Mouse (Mus musculus): ENCODE data around the gene Osbp2. TPM values are rescaled to one million over a fixed set of nuclear protein-coding genes. Genes with fewer than 3 reads are reported as not detected.

Gene Osbp2
- total RNA-seq, 2 experiments from 2014 or later: 9.8 to 11.4 TPM

DNA sequence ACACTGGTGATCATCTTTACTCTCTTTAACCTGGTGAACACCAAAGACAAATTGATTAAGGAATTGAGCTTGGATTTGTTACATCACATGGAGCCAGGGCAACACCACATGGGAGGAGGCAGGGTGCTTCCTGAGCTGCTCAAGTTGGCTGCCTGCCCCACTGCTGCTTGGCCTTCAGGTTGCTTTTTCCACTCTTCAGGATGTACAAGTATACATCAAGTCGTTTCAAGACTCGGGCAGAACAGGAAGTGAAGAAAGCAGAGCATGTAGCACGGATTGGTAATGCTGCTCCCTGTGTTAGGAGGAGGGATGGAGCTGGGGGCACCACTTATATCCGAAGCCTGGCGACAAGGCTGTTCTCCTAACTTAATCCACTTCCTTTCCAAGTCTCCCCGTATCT is 186.5 kb downstream of the Osbp2 start:
- no peak for DNase-seq (ENCODE audit: low spot score)
- intact Hi-C loops (cut with DNase I): no loop called here

DNA sequence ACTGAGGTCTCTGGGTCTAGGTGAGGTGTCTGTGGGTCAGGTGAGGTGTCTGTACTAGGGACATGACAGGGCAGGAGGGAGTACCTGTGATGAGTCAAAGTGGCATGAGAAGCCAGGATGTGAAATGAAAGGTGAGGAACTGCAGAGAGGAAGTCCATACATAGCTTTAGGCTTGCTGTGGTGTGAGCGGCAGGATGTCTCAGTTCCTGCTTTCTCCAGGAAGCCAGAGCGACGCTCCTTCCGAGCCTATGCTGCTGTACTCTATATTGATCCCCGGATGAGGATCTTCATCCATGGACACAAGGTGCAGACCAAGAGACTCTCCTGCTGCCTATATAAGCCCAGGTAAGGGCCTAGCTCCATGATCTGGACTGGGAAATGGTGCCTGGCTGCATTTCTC is 187.3 kb downstream of the Osbp2 start:
- intact Hi-C loops (cut with DNase I): no loop called here
- DNase-seq (ENCODE audit: low spot score): no peak

DNA sequence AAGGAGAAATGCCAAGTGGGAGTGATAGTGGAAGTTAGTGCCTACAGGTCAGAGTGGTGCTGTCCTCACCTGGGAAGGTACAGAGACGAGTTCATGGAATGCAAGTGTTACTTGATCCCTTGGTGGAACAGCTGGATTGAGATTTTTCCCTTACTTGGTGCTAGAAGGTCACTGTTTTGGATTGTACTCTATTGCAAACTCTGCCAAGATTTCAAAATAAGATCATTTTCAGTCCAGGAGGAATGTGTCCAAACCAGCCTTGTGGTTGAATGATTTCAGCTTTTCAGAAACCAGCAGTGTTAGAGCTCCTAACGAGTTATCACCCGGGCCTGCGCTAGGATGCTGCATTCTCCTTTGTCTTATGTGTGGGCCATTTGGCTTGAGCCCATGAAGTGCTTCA is 189.2 kb downstream of the Osbp2 start:
- DNase-seq (ENCODE audit: low spot score): no peak
- intact Hi-C loops (cut with DNase I): no loop called here

DNA sequence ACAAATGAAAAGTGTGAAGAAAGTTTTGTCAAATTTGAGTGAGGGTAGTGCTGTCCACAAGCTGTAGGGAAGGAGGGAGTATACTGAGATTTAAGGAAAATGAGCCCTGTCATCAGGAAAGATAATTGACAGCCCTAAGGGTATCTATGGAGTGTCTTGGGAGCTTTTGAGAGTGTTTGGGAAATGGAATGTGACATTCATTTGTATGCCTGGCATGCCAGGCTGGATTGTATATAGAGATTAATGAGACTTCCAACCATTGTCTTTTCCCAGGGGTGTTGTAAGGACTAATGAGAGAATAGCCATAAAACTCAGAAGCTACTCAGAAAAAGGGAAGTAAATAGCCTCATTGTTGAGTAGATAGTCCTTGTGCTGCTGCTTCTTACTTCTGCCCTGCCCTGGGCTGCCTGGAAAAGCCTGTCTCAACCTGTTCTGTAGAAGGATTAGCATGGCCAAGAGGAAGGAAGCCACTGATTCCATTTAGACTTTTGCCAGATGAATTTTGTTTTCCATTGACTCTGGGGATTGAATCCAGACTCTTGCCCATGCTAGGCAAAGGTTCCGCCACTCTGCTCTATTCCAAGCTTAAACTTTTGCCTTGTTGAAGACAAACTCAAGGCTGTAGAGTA is 192.6 kb downstream of the Osbp2 start:
- intact Hi-C loops (cut with DNase I): no loop called here
- no peak for DNase-seq (ENCODE audit: low spot score)

DNA sequence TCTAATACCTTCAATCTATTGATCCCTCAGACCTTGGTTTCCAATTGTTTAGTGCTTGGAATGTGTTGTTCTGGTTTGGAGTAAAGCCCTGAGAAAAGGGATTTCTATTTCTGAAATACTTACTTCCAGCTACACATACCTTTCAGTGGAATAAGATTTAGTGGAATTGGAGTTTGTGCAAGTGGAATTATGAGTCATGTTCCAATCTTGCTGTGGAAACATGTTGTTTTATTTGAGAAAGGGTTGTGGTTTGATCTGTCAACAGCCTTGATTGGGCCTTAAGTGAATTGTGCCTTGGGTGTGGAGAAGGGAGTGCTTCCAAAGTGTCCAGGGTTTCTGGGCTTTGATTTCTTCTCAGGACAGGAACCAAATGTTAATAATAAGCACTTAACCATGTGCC is 193.9 kb downstream of the Osbp2 start:
- intact Hi-C loops (cut with DNase I): no loop called here
- DNase-seq (ENCODE audit: low spot score): no peak

- DNase-seq (ENCODE audit: low spot score): no peak
- intact Hi-C loops (cut with DNase I): no loop called here
Measured at GRCm38 (mm10) chr11:3668768-3669167, 194.9 kb downstream of the Osbp2 start.

DNA sequence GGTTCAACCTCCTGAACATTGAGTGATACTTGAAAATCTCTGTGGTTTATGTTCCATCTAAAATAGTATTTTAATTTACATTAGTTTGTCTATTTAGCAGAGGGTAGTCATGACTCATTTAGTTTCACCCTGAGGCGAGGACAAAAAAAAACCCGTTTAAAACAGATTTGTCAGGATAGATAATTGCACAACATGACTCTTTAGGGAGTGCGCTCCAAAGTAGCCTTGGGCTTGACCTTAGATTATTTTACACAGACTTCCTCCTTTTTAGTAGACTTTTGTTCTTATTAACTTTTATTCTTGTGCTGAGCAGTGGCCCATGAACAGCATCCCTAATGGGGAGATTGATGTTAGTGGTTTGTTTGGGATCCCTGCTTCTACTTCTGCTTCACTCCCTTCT is 196.2 kb downstream of the Osbp2 start:
- no peak for DNase-seq (ENCODE audit: low spot score)
- intact Hi-C loops (cut with DNase I): no loop called here

DNA sequence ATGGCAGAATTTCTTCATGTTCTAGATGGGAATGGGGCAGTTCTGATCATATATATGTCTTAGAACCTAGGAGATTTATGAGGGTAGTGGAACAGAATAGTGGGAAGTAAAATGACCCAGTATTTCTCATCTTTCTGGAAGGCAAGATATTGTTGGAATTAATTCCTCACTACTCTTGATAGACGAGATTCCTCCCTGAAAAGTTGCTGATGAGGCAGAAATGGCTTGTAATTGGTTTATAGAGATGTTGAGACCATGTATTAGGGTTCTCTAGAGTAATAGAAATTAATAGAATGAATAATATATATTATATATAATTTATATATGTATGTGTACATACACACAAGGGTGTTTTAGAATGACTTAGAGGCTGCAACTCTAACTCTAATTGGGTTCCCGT is 201.7 kb downstream of the Osbp2 start:
- intact Hi-C loops (cut with DNase I): no loop called here
- no peak for DNase-seq (ENCODE audit: low spot score)

Other genes with a start within 250 kb of the Osbp2 start
- 10 to 100 TPM; 22.0 to 23.9 TPM for gene Morc2a, start 214.7 kb downstream of the Osbp2 start, total RNA-seq (2021)
- under 1 TPM; 0.42 to 0.96 TPM for gene 4921536K21Rik, start 31.2 kb upstream of the Osbp2 start, total RNA-seq (2021)
- 10 to 100 TPM; 24.8 to 45.0 TPM for gene Dusp18, start 31.3 kb upstream of the Osbp2 start, total RNA-seq (2021)
- gene Slc35e4, start 50.8 kb upstream of the Osbp2 start, total RNA-seq (2021): 1 to 10 TPM; 4.4 to 5.7 TPM
- 10 to 100 TPM; 41.3 to 41.7 TPM for gene Tcn2, start 68.3 kb upstream of the Osbp2 start, total RNA-seq (2021)
- 10 to 100 TPM; 28.1 to 29.8 TPM for gene Pes1, start 100.1 kb upstream of the Osbp2 start, total RNA-seq (2021)
- gene 4930556J24Rik, start 112.9 kb upstream of the Osbp2 start, total RNA-seq (2021): not detected
- under 1 TPM; 0.17 to 0.31 TPM for gene Gal3st1, start 119.7 kb upstream of the Osbp2 start, total RNA-seq (2021)
- gene Sec14l4, start 167.6 kb upstream of the Osbp2 start, total RNA-seq (2021): under 1 TPM; 0.17 to 0.34 TPM
- gene Sec14l3, start 200.9 kb upstream of the Osbp2 start, total RNA-seq (2021): not detected
- 100 to 1,000 TPM; 142 to 144 TPM for gene Mtfp1, start 231.5 kb upstream of the Osbp2 start, total RNA-seq (2021)

All from heart, postnatal 25 days (tissue).